Mouse (Mus musculus): ENCODE measurements at regions not wholly inside any gene's neighbourhood (a gene's known extent, or its start where the extent isn't known, plus 50 kb on each side); places are given as distances from the start of the nearest gene placed in this dataset.

- TF ChIP-seq CTCF (IDR thresholded peaks at IDR 0.05; ENCODE audit: extremely low read depth, insufficient read length, insufficient replicate concordance, low read depth, low read length) = peak; percentile 7; the same call in 1 of the 2 replicates
- no peak for TF ChIP-seq POLR2A (IDR thresholded peaks at IDR 0.05; ENCODE audit: low read depth, low read length)
Measured at GRCm38 (mm10) chr1:90272411-90272810, 68.6 kb downstream of the Ackr3 start.

Measured in small intestine, adult 2 months (tissue).